Mouse (Mus musculus) kidney, embryonic 15.5 days (tissue): ENCODE data around the gene Prl3a1. TPM values are rescaled to one million over a fixed set of nuclear protein-coding genes. Genes with fewer than 3 reads are reported as not detected.

ENCODE experiments used
- ATAC-seq: fragments of 200-750 bp; cut with Nextera tagmentation; replicated peaks from 2 replicates; pipeline ENCODE4 v1.8.0; 2017; ENCODE audit warnings: moderate TSS enrichment; ENCODE audit not compliant: low FRiP score
- H3K27ac ChIP-seq: fragments of 300-500 bp; sonication (generic); 2 replicates; pipeline ENCODE4 v1.5.1; 2015; ENCODE audit warnings: mild to moderate bottlenecking, inconsistent platforms
- H3K27me3 ChIP-seq: fragments of 300-500 bp; sonication (generic); 2 replicates; pipeline ENCODE4 v1.6.1; 2015; ENCODE audit warnings: inconsistent platforms
- H3K36me3 ChIP-seq: fragments of 300-500 bp; sonication (generic); 2 replicates; pipeline ENCODE4 v1.6.1; 2015; ENCODE audit warnings: inconsistent platforms
- H3K4me1 ChIP-seq: fragments of 300-500 bp; sonication (generic); 2 replicates; pipeline ENCODE4 v1.6.1; 2015; ENCODE audit warnings: inconsistent platforms
- H3K4me2 ChIP-seq: fragments of 300-500 bp; sonication (generic); 2 replicates; pipeline ENCODE4 v1.6.1; 2015; ENCODE audit warnings: moderate library complexity, mild to moderate bottlenecking, inconsistent platforms
- H3K4me3 ChIP-seq: fragments of 300-500 bp; sonication (generic); replicated peaks from 2 replicates; pipeline ENCODE4 v1.5.1; 2015; ENCODE audit warnings: mild to moderate bottlenecking, inconsistent platforms
- H3K9ac ChIP-seq: fragments of 300-500 bp; sonication (generic); 2 replicates; pipeline ENCODE4 v1.6.1; 2015; ENCODE audit warnings: mild to moderate bottlenecking, inconsistent platforms
- H3K9me3 ChIP-seq: fragments of 300-500 bp; sonication (generic); replicated peaks from 2 replicates; pipeline ENCODE4 v1.6.1; 2016; ENCODE audit warnings: inconsistent platforms
- WGBS: fragments of 180-500 bp; shearing (Covaris S2); methylation state at CpG from one replicate; pipeline ENCODE4 v1.1.7; 2015; ENCODE audit warnings: mixed read lengths; 5-methylcytosine and 5-hydroxymethylcytosine counted together
- polyA plus RNA-seq: library from polyadenylated mRNA; unstranded; fragments of >200 nt; fragmentation: Nextera tagmentation; extraction: Ambion mirVana; gene quantifications from 2 replicates; pipeline ENCODE4 v1.2.1, GENCODE M21; 2015

The Prl3a1 gene
- not detected in 2 replicates for polyA plus RNA-seq

DNA sequence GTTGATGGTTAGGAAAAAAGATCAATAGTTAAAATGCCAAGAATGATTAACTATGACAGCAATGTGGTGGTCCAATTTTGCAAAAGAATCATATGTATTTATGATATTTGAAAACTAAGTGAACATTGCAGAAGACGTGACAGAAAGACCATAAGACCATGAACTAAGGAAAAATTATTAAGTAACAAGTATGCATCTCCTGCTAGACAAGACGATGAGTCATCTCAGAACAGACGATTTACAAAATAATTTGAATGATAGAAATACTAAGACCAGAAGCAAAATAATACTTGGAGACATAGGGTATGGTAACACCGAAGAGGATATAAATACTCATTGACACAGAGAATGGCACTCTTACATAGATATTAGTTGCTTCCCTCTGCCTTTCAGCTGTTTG lies at the start of gene Prl3a1:
TSS of gene Prl3a1 (plus strand) at position 301 of the 400 bp plus-strand sequence.
- Histone ChIP-seq H3K4me2 (no peak within 1 kb of the TSS), H3K36me3 (no peaks in the 10 kb centered on the region), H3K9me3 (no peaks in the 10 kb centered on the region), H3K9ac (no peak within 1 kb of the TSS), H3K27ac (no peak within 1 kb of the TSS), H3K27me3 (no peaks in the 10 kb centered on the region), H3K4me3 (no peak within 1 kb of the TSS), H3K4me1 (no peaks in the 10 kb centered on the region)
- WGBS: 86% methylated on average over 4 of the region's 4 CpGs
- no peak for ATAC-seq

DNA sequence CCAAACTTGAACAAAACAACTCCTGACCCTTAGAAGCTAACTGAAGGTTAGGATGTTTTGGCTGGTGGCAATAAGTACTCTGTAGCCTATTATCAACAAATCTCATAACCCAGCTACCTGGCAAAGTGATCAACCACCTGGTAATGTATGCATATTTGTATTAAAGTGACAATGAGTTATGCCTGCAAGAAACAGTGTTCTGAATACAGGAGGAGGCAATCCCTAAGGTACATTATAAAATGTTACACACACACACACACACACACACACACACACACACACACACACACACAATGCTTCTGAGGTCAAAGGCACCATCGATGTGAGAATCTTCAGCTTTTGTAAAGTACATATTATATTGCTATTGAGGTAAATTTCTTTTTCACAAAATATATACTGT lies 17.7 kb upstream of the Prl3a1 start, which contains the start of gene Prl3b1:
TSS of gene Prl3b1 (plus strand) at position 301 of the 400 bp plus-strand sequence.
- no peaks in the 10 kb centered on the region for H3K9me3 ChIP-seq
- H3K36me3 ChIP-seq: no peaks in the 10 kb centered on the region
- no peak within 1 kb of the TSS for H3K4me3 ChIP-seq
- no peaks in the 10 kb centered on the region for H3K27me3 ChIP-seq
- H3K9ac ChIP-seq: no peak within 1 kb of the TSS
- 90% methylated on average over 1 of the region's 1 CpGs for WGBS
- H3K27ac ChIP-seq: no peak within 1 kb of the TSS
- H3K4me2 ChIP-seq: no peak within 1 kb of the TSS
- H3K4me1 ChIP-seq: no peaks in the 10 kb centered on the region
- no peak for ATAC-seq

DNA sequence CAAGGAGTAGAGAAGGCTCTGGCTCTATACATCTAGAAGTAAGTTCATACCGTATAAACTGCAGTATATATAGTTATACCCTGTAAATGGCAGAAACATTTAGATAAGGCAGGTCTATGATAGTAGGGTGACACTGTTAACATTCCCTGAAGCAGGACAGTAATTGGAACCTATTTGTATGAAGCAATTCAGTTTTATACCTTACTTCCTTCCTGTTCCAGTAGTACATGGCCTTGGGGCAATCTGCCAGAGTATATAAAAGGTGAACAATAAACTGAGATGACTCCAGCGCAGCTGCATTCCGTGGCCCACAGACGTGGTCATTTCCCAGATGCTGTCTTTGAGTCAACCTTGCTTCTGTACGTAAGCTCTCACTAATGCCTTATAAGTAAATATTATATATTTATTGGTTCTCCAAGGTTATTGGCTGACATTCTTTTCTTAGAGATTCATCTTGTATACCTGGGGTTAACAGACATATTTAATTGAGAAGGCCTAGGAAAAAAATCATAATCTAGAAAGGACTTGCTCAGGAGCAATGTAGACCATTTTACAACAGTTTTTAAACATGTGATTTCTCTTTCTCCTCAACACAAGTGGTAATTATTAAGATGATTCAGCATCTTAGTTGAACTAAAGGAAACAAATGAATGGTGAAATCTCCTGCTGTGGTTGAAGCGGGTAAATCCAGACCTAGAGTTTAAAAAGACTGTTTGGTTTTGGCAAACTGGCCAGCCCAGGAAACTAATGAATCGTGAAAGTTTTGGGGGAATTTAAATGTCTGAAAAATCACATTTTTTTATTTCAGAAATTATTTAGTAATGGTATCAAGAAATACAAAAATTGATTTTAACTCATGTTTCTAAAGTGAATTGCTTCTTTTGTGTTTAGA lies 53.3 kb downstream of the Prl3a1 start, which contains the start of gene Prl6a1:
TSS of gene Prl6a1 (plus strand) at position 294 of the 892 bp plus-strand sequence.
- Histone ChIP-seq H3K9me3 (no peaks in the 10 kb centered on the region), H3K27me3 (no peaks in the 10 kb centered on the region), H3K4me2 (no peak within 1 kb of the TSS), H3K9ac (no peak within 1 kb of the TSS), H3K36me3 (no peaks in the 10 kb centered on the region), H3K4me3 (no peak within 1 kb of the TSS), H3K4me1 (no peaks in the 10 kb centered on the region), H3K27ac (no peak within 1 kb of the TSS)
- WGBS: 72% methylated on average over 7 of the region's 7 CpGs
- ATAC-seq: no peak

Other genes with a start within 250 kb of the Prl3a1 start
- gene Prl, start 201.9 kb upstream of the Prl3a1 start, polyA plus RNA-seq: not detected in 2 replicates
- gene Prl3d1, start 165.2 kb upstream of the Prl3a1 start, polyA plus RNA-seq: not detected in 2 replicates
- not detected in 2 replicates for gene Prl3d2, start 137.7 kb upstream of the Prl3a1 start, polyA plus RNA-seq
- not detected in 2 replicates for gene Prl3d3, start 102.6 kb upstream of the Prl3a1 start, polyA plus RNA-seq
- gene Prl3c1, start 62.8 kb upstream of the Prl3a1 start, polyA plus RNA-seq: not detected in 2 replicates
- gene Prl3b1, start 17.6 kb upstream of the Prl3a1 start, polyA plus RNA-seq: 0.32 TPM in 1 of 2 replicates, not detected in the other
- not detected in 2 replicates for gene Prl6a1, start 53.2 kb downstream of the Prl3a1 start, polyA plus RNA-seq
- gene Prl8a2, start 86.2 kb downstream of the Prl3a1 start, polyA plus RNA-seq: not detected in 2 replicates
- not detected in 2 replicates for gene Prl2b1, start 131.4 kb downstream of the Prl3a1 start, polyA plus RNA-seq
- gene Prl8a6, start 179.3 kb downstream of the Prl3a1 start, polyA plus RNA-seq: not detected in 2 replicates